Mouse (Mus musculus) ES-E14 (cell line): ENCODE measurements around the gene Dcaf8.

Experiments used
- CHD2 ChIP-seq: IDR thresholded peaks from 2 replicates; pipeline ENCODE4 v1.6.1; 2014; ENCODE audit warnings: mild to moderate bottlenecking, low read depth, low read length, inconsistent platforms
- HCFC1 ChIP-seq: IDR thresholded peaks from 2 replicates; pipeline ENCODE4 v1.6.1; 2012; ENCODE audit warnings: low read length, inconsistent platforms, borderline replicate concordance; ENCODE audit not compliant: insufficient read depth
- MAFK ChIP-seq: IDR thresholded peaks from 2 replicates; pipeline ENCODE4 v1.6.1; 2014; ENCODE audit warnings: mild to moderate bottlenecking, low read depth, low read length, inconsistent platforms; ENCODE audit not compliant: insufficient read depth
- ZC3H11A ChIP-seq: IDR thresholded peaks from 2 replicates; pipeline ENCODE4 v1.6.1; 2012; ENCODE audit warnings: low read depth, mild to moderate bottlenecking, inconsistent platforms, low read length, borderline replicate concordance
- ZNF384 ChIP-seq: IDR thresholded peaks from 2 replicates; pipeline ENCODE4 v1.6.1; 2012; ENCODE audit warnings: low read depth, low read length, inconsistent platforms

- no peak for TF ChIP-seq ZNF384
- TF ChIP-seq CHD2 = no peak
- no peak for TF ChIP-seq MAFK
- TF ChIP-seq ZC3H11A = no peak
- no peak for TF ChIP-seq HCFC1
Observed at GRCm38 (mm10) chr1:172134072-172134471, 13.8 kb upstream of the Dcaf8 start.
